Mouse (Mus musculus) spleen, adult 12 weeks (tissue): ENCODE results near the gene Ttll5.

Source experiments
- DNase-seq: peaks from one replicate; pipeline ENCODE4 v3.0.0; 2022; ENCODE audit warnings: low spot score

Ttll5 gene

DNA sequence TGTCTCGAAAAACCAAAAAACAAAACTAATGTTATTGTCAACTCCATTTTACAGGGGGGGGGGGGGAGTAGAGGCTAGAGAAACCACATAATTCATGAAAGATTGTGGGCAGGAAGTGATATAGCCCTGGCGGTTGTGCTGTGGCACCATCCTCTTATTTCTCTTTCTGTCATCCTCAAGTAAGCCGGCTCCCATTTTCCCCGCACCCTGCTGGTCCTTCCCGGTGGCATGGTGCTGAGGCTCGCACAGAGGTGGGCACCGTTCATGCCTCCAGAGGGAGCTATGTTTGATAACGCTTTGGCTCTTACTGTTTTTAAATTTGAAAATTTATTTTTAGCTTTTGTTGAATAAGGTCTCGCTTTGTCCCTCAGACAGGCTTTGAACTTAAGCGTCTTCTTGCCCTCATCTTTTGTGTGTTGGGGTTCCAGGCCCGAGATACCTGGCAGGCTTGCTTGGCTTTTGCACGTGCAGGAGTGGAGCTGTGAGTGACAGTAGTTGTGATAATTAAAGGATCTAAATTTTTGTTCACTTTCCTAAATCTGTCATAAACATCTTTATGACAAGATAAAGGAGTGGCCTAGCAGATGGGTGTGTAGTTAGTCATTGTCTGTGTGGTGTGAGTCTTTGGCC is 15.0 kb downstream of the Ttll5 start:
- DNase-seq, result no peak

DNA sequence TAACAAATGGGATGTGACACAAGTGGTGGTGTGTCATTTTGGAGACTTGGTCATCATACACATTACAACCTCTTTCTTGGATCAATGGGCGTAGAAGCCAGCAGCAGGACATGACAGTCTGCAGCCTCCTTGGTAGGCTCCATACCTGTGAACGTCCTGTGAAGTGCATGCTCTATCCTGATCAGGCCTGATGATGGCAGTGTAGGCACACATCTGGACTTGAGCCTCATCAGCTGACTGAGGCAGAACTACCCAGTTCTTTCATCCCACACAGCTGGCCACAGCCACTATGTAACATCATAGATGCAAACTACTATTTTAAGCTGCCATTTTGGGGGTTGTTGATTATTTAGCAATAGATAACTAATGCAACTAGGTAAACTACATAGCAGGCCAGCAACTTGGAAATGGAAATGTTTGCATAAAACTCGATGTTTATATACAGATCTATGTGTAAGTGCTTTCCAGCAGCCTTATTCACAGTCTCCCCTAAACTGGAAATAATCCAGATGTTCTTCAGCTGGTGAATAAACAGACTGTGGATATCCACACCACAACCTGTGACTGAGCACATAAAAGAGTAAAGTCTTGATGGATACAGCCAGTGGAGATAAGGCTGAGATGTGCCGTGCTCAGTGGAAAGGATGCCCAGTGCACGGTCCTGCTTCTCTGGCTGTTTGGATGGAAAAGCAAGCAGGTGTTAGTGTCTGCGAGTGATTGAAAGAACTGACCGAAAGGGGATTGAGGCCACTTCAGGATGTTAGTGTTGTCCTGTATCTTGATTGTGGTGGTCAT is 23.9 kb downstream of the Ttll5 start:
- DNase-seq, result no peak

GRCm38 (mm10) chr12:85850661-85851060 is 26.2 kb downstream of the Ttll5 start:
- no peak for DNase-seq

- DNase-seq, result no peak
Observed at GRCm38 (mm10) chr12:85853836-85854235, 29.4 kb downstream of the Ttll5 start.

DNA sequence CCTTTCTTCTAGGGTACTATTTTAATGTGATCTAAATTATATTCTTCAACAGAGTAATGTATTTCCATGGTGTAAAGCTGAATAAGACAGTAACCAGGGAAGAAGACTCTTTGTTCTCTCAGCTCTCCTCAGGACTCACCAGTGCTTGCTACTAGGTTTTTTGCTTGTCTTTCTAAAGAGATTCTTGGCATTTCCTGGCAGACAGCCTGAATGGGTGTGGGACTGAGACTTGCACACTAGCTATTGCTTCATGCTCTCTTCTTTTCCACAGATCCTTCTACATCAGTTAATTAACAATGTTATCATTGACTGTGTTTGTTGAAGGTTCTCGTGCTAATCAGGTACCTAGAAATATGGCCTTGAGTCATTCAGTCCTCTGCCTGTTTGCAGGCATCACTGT is 29.8 kb downstream of the Ttll5 start:
- DNase-seq, result no peak

- DNase-seq, result no peak
Observed at GRCm38 (mm10) chr12:85857300-85857699, 32.8 kb downstream of the Ttll5 start.

DNA sequence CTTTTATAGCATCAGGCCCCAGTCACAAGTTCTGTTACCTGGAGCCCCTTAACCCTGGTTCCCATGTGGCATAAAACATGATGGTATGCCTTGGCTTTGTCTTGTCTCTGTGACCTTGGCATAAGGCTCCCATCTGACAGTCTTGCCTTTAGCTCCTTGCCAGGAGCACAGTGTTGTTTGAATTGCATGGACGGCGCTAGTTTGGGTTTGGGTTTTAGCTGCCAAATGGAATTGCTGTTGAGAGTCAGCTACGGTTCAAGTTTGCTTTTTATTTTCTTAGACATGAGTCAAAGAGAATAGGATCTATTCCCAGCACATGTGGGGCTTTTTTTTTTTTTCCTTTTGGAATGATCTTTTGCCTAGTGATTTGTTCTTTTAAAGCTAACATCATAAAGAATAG is 34.7 kb downstream of the Ttll5 start:
- DNase-seq, result no peak

DNA sequence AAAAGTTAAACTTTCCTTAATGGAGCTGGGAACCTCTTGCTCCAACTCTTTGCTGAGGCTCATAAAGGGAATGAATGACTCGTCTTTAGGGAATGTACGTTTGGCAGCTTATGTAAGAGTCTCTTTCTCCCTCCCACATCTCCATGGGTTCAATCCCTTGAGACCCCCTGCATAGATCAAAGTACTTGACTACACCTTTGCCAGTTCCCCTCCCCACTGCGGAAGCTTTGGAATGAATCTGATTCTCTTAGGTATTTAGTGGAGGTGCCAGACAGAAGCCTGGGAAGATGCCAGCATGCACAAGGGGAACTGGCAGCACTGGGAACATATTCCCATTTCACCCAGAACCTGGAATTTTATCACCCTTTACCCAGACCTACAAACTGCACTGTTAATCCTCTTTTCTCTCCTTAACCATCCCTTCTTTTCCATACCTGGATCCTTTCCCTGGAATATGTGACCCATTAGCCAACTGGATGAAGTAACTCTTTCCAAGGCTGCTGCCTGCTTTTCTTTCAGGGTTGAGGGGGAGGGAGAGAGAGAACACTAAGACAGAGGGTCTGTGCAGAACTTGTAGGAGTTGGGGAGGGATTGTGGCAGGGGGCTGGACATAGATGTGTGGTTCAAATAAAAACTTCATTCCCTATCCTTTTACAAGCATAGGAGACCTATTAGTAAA is 35.2 kb downstream of the Ttll5 start:
- DNase-seq, result no peak

GRCm38 (mm10) chr12:85862514-85862913 is 38.1 kb downstream of the Ttll5 start:
- DNase-seq, result no peak

- no peak for DNase-seq
Observed at GRCm38 (mm10) chr12:85865526-85865925, 41.1 kb downstream of the Ttll5 start.

- DNase-seq, result no peak
Observed at GRCm38 (mm10) chr12:85866624-85867023, 42.2 kb downstream of the Ttll5 start.

DNA sequence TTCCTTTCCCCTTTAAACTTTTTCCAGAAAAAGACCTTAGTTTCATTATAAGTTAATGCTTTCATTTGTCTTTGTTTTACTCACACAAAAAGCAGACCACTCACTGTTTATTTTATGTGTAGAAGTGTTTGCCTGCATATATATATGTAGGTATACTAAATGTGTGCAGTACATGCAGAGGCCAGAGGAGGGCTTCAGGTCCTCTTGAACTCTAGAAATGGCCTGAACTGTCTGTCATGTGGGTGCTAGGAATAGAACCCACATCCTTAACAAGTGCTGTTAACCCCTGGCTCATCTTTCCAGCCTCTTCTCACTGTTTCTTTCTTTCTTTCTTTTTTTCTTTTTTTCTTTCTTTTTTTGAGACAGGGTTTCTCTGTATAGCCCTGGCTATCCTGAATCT is 42.7 kb downstream of the Ttll5 start:
- DNase-seq, result no peak

GRCm38 (mm10) chr12:85869423-85869822 is 45.0 kb downstream of the Ttll5 start:
- no peak for DNase-seq

- DNase-seq, result no peak
Observed at GRCm38 (mm10) chr12:85879631-85880314, 55.3 kb downstream of the Ttll5 start.

- no peak for DNase-seq
Observed at GRCm38 (mm10) chr12:85885024-85885423, 60.6 kb downstream of the Ttll5 start.

- DNase-seq, result no peak
Observed at GRCm38 (mm10) chr12:85890054-85890453, 65.6 kb downstream of the Ttll5 start.

DNA sequence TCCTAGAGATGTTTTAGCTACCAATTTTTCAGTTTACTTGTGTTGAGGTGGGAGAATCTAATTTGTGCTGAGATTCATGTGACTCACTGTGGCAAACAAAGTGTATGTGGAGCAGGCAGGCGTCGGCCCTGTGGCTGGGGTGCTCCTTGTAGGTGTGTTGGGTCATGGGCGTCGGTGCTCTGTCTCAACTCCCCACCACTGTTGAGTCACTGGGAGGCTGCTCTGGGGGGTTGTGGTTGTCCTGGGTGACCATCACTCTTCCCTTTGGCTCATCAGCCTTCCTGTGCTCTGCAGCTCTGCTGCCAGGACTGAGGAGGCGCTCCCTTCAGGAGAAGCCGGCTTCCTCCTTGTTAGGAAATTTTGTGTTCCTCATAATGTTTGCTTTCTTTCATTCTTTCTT is 79.5 kb downstream of the Ttll5 start:
- DNase-seq, result no peak

- no peak for DNase-seq
Observed at GRCm38 (mm10) chr12:85905666-85906065, 81.2 kb downstream of the Ttll5 start.

DNA sequence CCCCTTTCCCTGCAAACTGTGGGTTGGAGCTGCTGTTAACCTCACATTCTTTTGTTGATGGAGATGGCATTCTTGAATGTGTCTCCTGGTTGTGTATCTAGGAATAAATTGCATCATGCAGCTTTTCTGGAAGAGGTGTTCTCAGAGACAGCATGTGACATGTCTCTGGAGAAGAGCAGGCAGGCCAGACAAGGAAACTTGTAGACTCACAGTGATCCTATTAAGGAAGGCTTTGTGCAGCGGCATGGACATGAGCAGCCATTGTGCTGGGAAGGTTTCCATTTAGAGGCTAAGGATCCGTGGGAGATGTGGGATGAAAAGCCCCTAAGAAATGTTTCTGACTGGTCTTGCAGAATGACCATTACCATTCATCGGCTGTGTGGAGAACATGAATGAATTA is 83.4 kb downstream of the Ttll5 start:
- no peak for DNase-seq

DNA sequence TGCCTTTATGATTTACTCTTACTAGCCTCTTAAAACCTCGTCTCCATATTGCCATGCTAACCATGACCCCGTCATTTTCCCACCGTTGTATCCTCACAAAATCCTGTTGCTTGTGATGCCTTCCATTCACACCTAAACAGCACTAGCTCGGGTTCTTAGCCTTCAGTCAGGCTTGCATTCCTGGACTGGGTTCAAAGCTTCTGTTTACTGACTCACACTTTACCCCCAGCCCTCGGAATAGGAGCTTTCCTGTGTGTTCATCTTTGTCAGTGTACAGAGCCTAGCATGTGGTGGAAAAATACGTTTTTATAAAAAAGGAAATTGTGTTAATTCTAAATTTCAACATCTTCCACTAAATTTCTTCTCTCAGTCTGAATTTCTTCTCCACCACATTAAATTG is 86.4 kb downstream of the Ttll5 start:
- no peak for DNase-seq

DNA sequence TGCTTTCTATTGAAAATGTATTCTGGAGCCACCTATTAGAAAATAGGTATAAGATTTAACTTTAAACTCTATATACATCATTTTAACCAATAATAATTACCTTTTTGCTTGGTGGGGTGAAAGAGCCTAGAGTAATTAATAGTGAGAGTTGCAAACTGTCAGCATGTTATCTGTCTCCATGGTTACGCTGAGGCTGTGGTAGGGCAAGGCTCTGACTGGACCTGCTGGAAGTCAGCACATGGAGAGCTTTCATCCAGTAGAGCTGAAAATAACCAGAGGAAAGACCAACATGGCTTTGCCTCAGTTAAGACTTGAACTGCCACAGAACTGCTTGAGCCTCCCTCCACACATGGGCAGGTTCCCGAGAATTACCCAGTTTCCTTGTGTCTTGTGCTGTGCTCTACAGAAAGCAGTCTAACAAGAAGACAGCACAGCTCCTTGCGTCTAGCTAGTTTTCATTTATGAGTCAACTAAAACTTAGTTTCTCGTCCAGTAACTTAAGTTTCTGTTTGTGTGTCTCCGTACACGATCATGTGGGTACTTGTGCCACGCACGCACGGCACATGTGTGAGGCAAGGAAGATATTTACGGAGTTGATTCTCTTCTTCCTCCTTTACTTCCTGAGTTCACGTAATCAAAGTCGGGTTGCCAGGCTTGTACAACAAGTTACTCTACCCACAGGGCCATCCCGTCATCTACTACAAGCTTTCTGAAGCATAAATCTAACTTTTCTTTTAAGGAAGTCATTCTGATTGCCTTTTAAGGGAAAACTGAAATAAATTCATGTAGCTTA is 88.4 kb downstream of the Ttll5 start:
- DNase-seq, result no peak

DNA sequence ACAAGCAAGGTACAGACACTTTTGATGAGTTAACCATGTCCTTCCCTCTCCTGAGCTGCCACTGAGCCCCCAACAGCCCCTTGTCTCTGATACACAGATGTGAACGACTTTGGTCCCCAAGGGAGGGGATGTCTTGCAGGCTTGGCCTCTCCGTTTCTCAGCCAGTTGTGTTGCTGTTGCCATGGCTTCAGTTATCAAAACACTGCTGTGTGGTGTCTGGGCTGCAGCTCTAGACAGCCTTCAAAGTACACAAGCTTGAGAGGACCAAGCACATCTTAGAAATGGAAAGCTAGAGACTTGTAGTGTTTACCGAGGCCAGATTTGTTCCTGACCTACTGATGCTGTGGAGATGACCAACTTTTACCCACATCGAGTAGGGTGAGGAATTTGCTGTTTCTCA is 102.4 kb downstream of the Ttll5 start:
- DNase-seq, result no peak
